Mouse (Mus musculus): ENCODE measurements around the gene Mip.

DNA sequence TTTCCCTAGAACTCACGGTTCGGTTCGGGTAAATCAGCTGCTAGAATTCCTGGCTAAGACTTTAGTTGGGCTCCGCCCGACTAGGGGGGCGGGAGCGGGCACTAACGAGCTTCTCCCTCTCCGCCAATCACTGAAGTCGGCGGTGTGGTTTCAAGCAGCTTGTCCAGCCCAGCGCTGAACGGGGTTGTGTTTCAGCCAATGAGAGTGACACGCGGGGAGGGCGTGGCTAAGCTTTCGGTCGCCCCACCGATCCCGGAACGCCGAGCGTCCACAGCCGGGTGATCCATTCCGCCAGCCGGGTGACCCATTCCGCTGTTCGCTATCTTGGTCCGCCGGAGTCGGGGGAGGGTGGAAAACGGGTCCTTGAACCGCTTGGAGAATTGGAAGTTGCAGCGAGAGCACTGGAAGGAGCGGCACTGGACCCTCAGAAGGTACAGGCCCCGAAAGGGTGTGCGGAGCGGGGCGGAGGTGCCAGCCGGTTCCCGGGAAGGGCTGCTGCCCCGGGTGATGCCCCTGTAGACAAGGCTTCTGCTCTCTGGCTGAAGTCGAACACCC, 44.7 kb downstream of the Mip start, which contains the start of gene Stat2:
- TF ChIP-seq CTCF (IDR thresholded peaks at IDR 0.05; ENCODE audit: control insufficient read depth, insufficient read depth, insufficient read length) (no peak), MYOD1 (IDR thresholded peaks at IDR 0.05; ENCODE audit: control insufficient read depth, insufficient read length, low read depth) (no peak), MYOG (IDR thresholded peaks at IDR 0.05; ENCODE audit: control insufficient read depth, extremely low read depth, insufficient read length) (no peak), USF1 (IDR thresholded peaks at IDR 0.05; ENCODE audit: low read depth) (no peak), CEBPB (IDR thresholded peaks at IDR 0.05; ENCODE audit: low read depth) (no peak)

Data from C2C12 (cell line).